Mouse (Mus musculus): Measurements from ENCODE around the gene Camta1. TPM values are rescaled to one million over a fixed set of nuclear protein-coding genes. Genes with fewer than 3 reads are reported as not detected.

The Camta1 gene
- polyA plus RNA-seq (2012; ENCODE audit: insufficient read depth, low replicate concordance): 3.2 and 13.4 TPM in 2 replicates

GRCm38 (mm10) chr4:151861806-151862739, at the start of gene Camta1:
TSS of gene Camta1 (minus strand) at chr4:151861876.
- peaks cover 10% of the 10 kb centered on the region for H3K27me3 ChIP-seq (replicated peaks)
- TF ChIP-seq GATA1 (IDR thresholded peaks at IDR 0.05; ENCODE audit: borderline replicate concordance, low read length) (no peak), FLI1 (IDR thresholded peaks at IDR 0.05; ENCODE audit: low read length) (peak; percentile 5; the same call in 1 of the 2 replicates)
- peak within 1 kb of the TSS; percentile 97 for H3K4me3 ChIP-seq (replicated peaks)
- H3K36me3 ChIP-seq (replicated peaks; ENCODE audit: low read length): peaks cover 16% of the 10 kb centered on the region
- no peaks in the 10 kb centered on the region for H3K9me3 ChIP-seq
- peaks cover 60% of the 10 kb centered on the region for H3K4me1 ChIP-seq

GRCm38 (mm10) chr4:151908809-151909208, 47.1 kb upstream of the Camta1 start:
- H3K4me1 ChIP-seq: no peaks in the 10 kb centered on the region
- TF ChIP-seq GATA1 (IDR thresholded peaks at IDR 0.05; ENCODE audit: borderline replicate concordance, low read length): no peak
- TF ChIP-seq FLI1 (IDR thresholded peaks at IDR 0.05; ENCODE audit: low read length): no peak
- H3K27me3 ChIP-seq (replicated peaks): peaks cover 17% of the 10 kb centered on the region

GRCm38 (mm10) chr4:151907577-151908343, 46.1 kb upstream of the Camta1 start:
- Histone ChIP-seq H3K9me3 (peaks cover 3% of the 10 kb centered on the region), H3K4me1 (peaks cover 6% of the 10 kb centered on the region), H3K36me3 (replicated peaks; ENCODE audit: low read length) (no peaks in the 10 kb centered on the region), H3K27me3 (replicated peaks) (peaks cover 22% of the 10 kb centered on the region), H3K4me3 (replicated peaks) (no peak overlapping the region)
- no peak for TF ChIP-seq FLI1 (IDR thresholded peaks at IDR 0.05; ENCODE audit: low read length)
- TF ChIP-seq GATA1 (IDR thresholded peaks at IDR 0.05; ENCODE audit: borderline replicate concordance, low read length): no peak

More at GRCm38 (mm10) chr4:151908809-151909208, 47.1 kb upstream of the Camta1 start:
- H3K4me3 ChIP-seq (replicated peaks): no peak overlapping the region
- H3K9me3 ChIP-seq: peaks cover 3% of the 10 kb centered on the region
- no peaks in the 10 kb centered on the region for H3K36me3 ChIP-seq (replicated peaks; ENCODE audit: low read length)

- Histone ChIP-seq H3K27me3 (replicated peaks) (peaks cover 23% of the 10 kb centered on the region), H3K9me3 (no peaks in the 10 kb centered on the region), H3K4me3 (replicated peaks) (no peak overlapping the region), H3K4me1 (peaks cover 18% of the 10 kb centered on the region), H3K36me3 (replicated peaks; ENCODE audit: low read length) (no peaks in the 10 kb centered on the region)
- no peak for TF ChIP-seq FLI1 (IDR thresholded peaks at IDR 0.05; ENCODE audit: low read length)
- no peak for TF ChIP-seq GATA1 (IDR thresholded peaks at IDR 0.05; ENCODE audit: borderline replicate concordance, low read length)
Observed at GRCm38 (mm10) chr4:151905621-151906020, 43.9 kb upstream of the Camta1 start.

- peaks cover 21% of the 10 kb centered on the region for H3K4me1 ChIP-seq
- H3K36me3 ChIP-seq (replicated peaks; ENCODE audit: low read length): no peaks in the 10 kb centered on the region
- TF ChIP-seq GATA1 (IDR thresholded peaks at IDR 0.05; ENCODE audit: borderline replicate concordance, low read length): no peak
- no peak for TF ChIP-seq FLI1 (IDR thresholded peaks at IDR 0.05; ENCODE audit: low read length)
- H3K27me3 ChIP-seq (replicated peaks): peaks cover 23% of the 10 kb centered on the region
- H3K4me3 ChIP-seq (replicated peaks): no peak overlapping the region
- peaks cover 12% of the 10 kb centered on the region for H3K9me3 ChIP-seq
Observed at GRCm38 (mm10) chr4:151904098-151904497, 42.4 kb upstream of the Camta1 start.

GRCm38 (mm10) chr4:151902689-151903241, 41.1 kb upstream of the Camta1 start:
- no peak overlapping the region for H3K4me3 ChIP-seq (replicated peaks)
- H3K9me3 ChIP-seq: peaks cover 12% of the 10 kb centered on the region
- peaks cover 16% of the 10 kb centered on the region for H3K27me3 ChIP-seq (replicated peaks)
- H3K36me3 ChIP-seq (replicated peaks; ENCODE audit: low read length): no peaks in the 10 kb centered on the region
- H3K4me1 ChIP-seq: peaks cover 24% of the 10 kb centered on the region
- TF ChIP-seq GATA1 (IDR thresholded peaks at IDR 0.05; ENCODE audit: borderline replicate concordance, low read length) (no peak), FLI1 (IDR thresholded peaks at IDR 0.05; ENCODE audit: low read length) (no peak)

- H3K4me1 ChIP-seq: peaks cover 24% of the 10 kb centered on the region
Observed at GRCm38 (mm10) chr4:151902046-151902688, 40.5 kb upstream of the Camta1 start.

GRCm38 (mm10) chr4:151901422-151901821, 39.7 kb upstream of the Camta1 start:
- TF ChIP-seq FLI1 (IDR thresholded peaks at IDR 0.05; ENCODE audit: low read length) (no peak), GATA1 (IDR thresholded peaks at IDR 0.05; ENCODE audit: borderline replicate concordance, low read length) (no peak)
- H3K9me3 ChIP-seq: peaks cover 16% of the 10 kb centered on the region
- peaks cover 24% of the 10 kb centered on the region for H3K4me1 ChIP-seq
- no peaks in the 10 kb centered on the region for H3K36me3 ChIP-seq (replicated peaks; ENCODE audit: low read length)
- H3K4me3 ChIP-seq (replicated peaks): no peak overlapping the region
- peaks cover 12% of the 10 kb centered on the region for H3K27me3 ChIP-seq (replicated peaks)

More at GRCm38 (mm10) chr4:151902046-151902688, 40.5 kb upstream of the Camta1 start:
- Histone ChIP-seq H3K36me3 (replicated peaks; ENCODE audit: low read length) (no peaks in the 10 kb centered on the region), H3K27me3 (replicated peaks) (peaks cover 14% of the 10 kb centered on the region), H3K4me3 (replicated peaks) (no peak overlapping the region), H3K9me3 (peaks cover 13% of the 10 kb centered on the region)
- TF ChIP-seq GATA1 (IDR thresholded peaks at IDR 0.05; ENCODE audit: borderline replicate concordance, low read length) (no peak), FLI1 (IDR thresholded peaks at IDR 0.05; ENCODE audit: low read length) (no peak)

- peaks cover 12% of the 10 kb centered on the region for H3K27me3 ChIP-seq (replicated peaks)
- no peak overlapping the region for H3K4me3 ChIP-seq (replicated peaks)
- H3K4me1 ChIP-seq: peaks cover 24% of the 10 kb centered on the region
- H3K36me3 ChIP-seq (replicated peaks; ENCODE audit: low read length): no peaks in the 10 kb centered on the region
- H3K9me3 ChIP-seq: peaks cover 22% of the 10 kb centered on the region
- no peak for TF ChIP-seq GATA1 (IDR thresholded peaks at IDR 0.05; ENCODE audit: borderline replicate concordance, low read length)
- no peak for TF ChIP-seq FLI1 (IDR thresholded peaks at IDR 0.05; ENCODE audit: low read length)
Observed at GRCm38 (mm10) chr4:151900735-151901134, 39.1 kb upstream of the Camta1 start.
